Mouse (Mus musculus): ENCODE measurements around the gene Ppih. TPM values are rescaled to one million over a fixed set of nuclear protein-coding genes. Genes with fewer than 3 reads are reported as not detected.

The Ppih gene
- polyA plus RNA-seq, 1 experiment from 2014 or later: 28.4 TPM

DNA sequence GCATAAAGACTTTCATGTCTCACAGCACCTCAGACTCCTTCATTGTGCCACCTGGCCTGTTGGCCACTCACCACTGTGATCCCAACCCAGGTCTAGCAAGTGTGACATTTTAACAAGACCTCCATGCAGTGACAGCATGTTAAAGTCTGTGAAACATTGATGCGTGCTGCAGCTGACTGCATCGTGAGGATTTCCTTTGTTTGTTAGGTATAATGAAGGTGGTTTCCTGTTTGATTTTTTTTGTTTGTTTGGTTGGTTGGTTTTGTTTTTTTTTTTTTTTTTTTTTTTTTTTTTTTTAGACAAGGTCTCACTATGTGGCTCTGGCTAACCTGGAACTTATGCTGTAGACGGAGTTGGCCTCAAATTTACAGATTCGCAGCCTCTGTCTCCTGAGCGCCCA, 57.9 kb downstream of the Ppih start:
- Histone ChIP-seq H3K4me1 (ENCODE audit: insufficient read depth) (no peaks in the 10 kb centered on the region), H3K4me3 (ENCODE audit: low read depth, low read length) (no peak overlapping the region), H3K27ac (ENCODE audit: low read depth) (no peak overlapping the region), H3K4me2 (ENCODE audit: low read depth, low read length) (no peak overlapping the region), H3K9ac (replicated peaks) (no peak overlapping the region), H3K9me3 (ENCODE audit: low read length) (no peaks in the 10 kb centered on the region), H3K36me3 (replicated peaks; ENCODE audit: insufficient read depth, low read length) (no peaks in the 10 kb centered on the region), H3K27me3 (ENCODE audit: insufficient read depth, low read length) (no peaks in the 10 kb centered on the region)
- no peak for DNase-seq
- 84% methylated on average over 5 of the region's 5 CpGs for WGBS (ENCODE audit: insufficient replicate concordance)
- ATAC-seq: no peak
- TF ChIP-seq CTCF (IDR thresholded peaks at IDR 0.05; ENCODE audit: low read depth) (no peak), EP300 (IDR thresholded peaks at IDR 0.05; ENCODE audit: low read depth) (no peak)

GRCm38 (mm10) chr4:119261087-119261713, 59.1 kb downstream of the Ppih start:
- no peaks in the 10 kb centered on the region for H3K36me3 ChIP-seq (replicated peaks; ENCODE audit: insufficient read depth, low read length)
- H3K9ac ChIP-seq (replicated peaks): no peak overlapping the region
- WGBS (ENCODE audit: insufficient replicate concordance): 42% methylated on average over 7 of the region's 7 CpGs
- ATAC-seq (no peak), DNase-seq (no peak)
- H3K4me1 ChIP-seq (ENCODE audit: insufficient read depth): no peaks in the 10 kb centered on the region
- no peak overlapping the region for H3K4me3 ChIP-seq (ENCODE audit: low read depth, low read length)
- no peak overlapping the region for H3K27ac ChIP-seq (ENCODE audit: low read depth)
- TF ChIP-seq CTCF (IDR thresholded peaks at IDR 0.05; ENCODE audit: low read depth): no peak
- TF ChIP-seq EP300 (IDR thresholded peaks at IDR 0.05; ENCODE audit: low read depth): no peak
- H3K4me2 ChIP-seq (ENCODE audit: low read depth, low read length): no peak overlapping the region
- H3K9me3 ChIP-seq (ENCODE audit: low read length): no peaks in the 10 kb centered on the region
- H3K27me3 ChIP-seq (ENCODE audit: insufficient read depth, low read length): no peaks in the 10 kb centered on the region

- 69% methylated on average over 15 of the region's 15 CpGs for WGBS (ENCODE audit: insufficient replicate concordance)
- ATAC-seq: peak; percentile 78
- Histone ChIP-seq H3K9ac (replicated peaks) (no peak overlapping the region), H3K4me3 (ENCODE audit: low read depth, low read length) (no peak overlapping the region), H3K9me3 (ENCODE audit: low read length) (no peaks in the 10 kb centered on the region), H3K4me1 (ENCODE audit: insufficient read depth) (no peaks in the 10 kb centered on the region), H3K27me3 (ENCODE audit: insufficient read depth, low read length) (no peaks in the 10 kb centered on the region), H3K4me2 (ENCODE audit: low read depth, low read length) (no peak overlapping the region), H3K27ac (ENCODE audit: low read depth) (no peak overlapping the region), H3K36me3 (replicated peaks; ENCODE audit: insufficient read depth, low read length) (no peaks in the 10 kb centered on the region)
- TF ChIP-seq EP300 (IDR thresholded peaks at IDR 0.05; ENCODE audit: low read depth): no peak
- peak; percentile 32 for TF ChIP-seq CTCF (IDR thresholded peaks at IDR 0.05; ENCODE audit: low read depth)
- no peak for DNase-seq
These were observed 60.7 kb downstream of the Ppih start for GRCm38 (mm10) chr4:119259344-119260254.

- 70% methylated on average over 6 of the region's 6 CpGs for WGBS (ENCODE audit: insufficient replicate concordance)
- H3K4me3 ChIP-seq (ENCODE audit: low read depth, low read length): no peak overlapping the region
- H3K27me3 ChIP-seq (ENCODE audit: insufficient read depth, low read length): no peaks in the 10 kb centered on the region
- no peak overlapping the region for H3K4me2 ChIP-seq (ENCODE audit: low read depth, low read length)
- DNase-seq: no peak
- no peak for ATAC-seq
- no peak overlapping the region for H3K9ac ChIP-seq (replicated peaks)
- H3K9me3 ChIP-seq (ENCODE audit: low read length): no peaks in the 10 kb centered on the region
- no peak overlapping the region for H3K27ac ChIP-seq (ENCODE audit: low read depth)
- TF ChIP-seq CTCF (IDR thresholded peaks at IDR 0.05; ENCODE audit: low read depth) (no peak), EP300 (IDR thresholded peaks at IDR 0.05; ENCODE audit: low read depth) (no peak)
- H3K4me1 ChIP-seq (ENCODE audit: insufficient read depth): no peaks in the 10 kb centered on the region
- H3K36me3 ChIP-seq (replicated peaks; ENCODE audit: insufficient read depth, low read length): no peaks in the 10 kb centered on the region
These were observed 63.3 kb downstream of the Ppih start for GRCm38 (mm10) chr4:119257083-119257482.

- ATAC-seq (no peak), DNase-seq (no peak)
- Histone ChIP-seq H3K27me3 (ENCODE audit: insufficient read depth, low read length) (no peaks in the 10 kb centered on the region), H3K4me2 (ENCODE audit: low read depth, low read length) (no peak within 1 kb of the TSS), H3K36me3 (replicated peaks; ENCODE audit: insufficient read depth, low read length) (no peaks in the 10 kb centered on the region), H3K27ac (ENCODE audit: low read depth) (no peak within 1 kb of the TSS), H3K9ac (replicated peaks) (no peak within 1 kb of the TSS), H3K4me1 (ENCODE audit: insufficient read depth) (no peaks in the 10 kb centered on the region), H3K9me3 (ENCODE audit: low read length) (no peaks in the 10 kb centered on the region), H3K4me3 (ENCODE audit: low read depth, low read length) (no peak within 1 kb of the TSS)
- WGBS (ENCODE audit: insufficient replicate concordance): 79% methylated on average over 12 of the region's 12 CpGs
- TF ChIP-seq CTCF (IDR thresholded peaks at IDR 0.05; ENCODE audit: low read depth) (no peak), EP300 (IDR thresholded peaks at IDR 0.05; ENCODE audit: low read depth) (no peak)
These were observed 65.0 kb downstream of the Ppih start, which contains the start of gene Cldn19 for GRCm38 (mm10) chr4:119255351-119255750. Gene Cldn19 (plus strand): TSS chr4:119255414.

- DNase-seq: no peak
- H3K4me1 ChIP-seq (ENCODE audit: insufficient read depth): no peaks in the 10 kb centered on the region
These were observed 66.2 kb downstream of the Ppih start for GRCm38 (mm10) chr4:119254012-119254618.

More at GRCm38 (mm10) chr4:119254012-119254618, 66.2 kb downstream of the Ppih start:
- H3K9ac ChIP-seq (replicated peaks): no peak overlapping the region
- H3K36me3 ChIP-seq (replicated peaks; ENCODE audit: insufficient read depth, low read length): no peaks in the 10 kb centered on the region
- no peak overlapping the region for H3K4me3 ChIP-seq (ENCODE audit: low read depth, low read length)
- no peaks in the 10 kb centered on the region for H3K27me3 ChIP-seq (ENCODE audit: insufficient read depth, low read length)
- no peaks in the 10 kb centered on the region for H3K9me3 ChIP-seq (ENCODE audit: low read length)
- H3K4me2 ChIP-seq (ENCODE audit: low read depth, low read length): no peak overlapping the region
- TF ChIP-seq EP300 (IDR thresholded peaks at IDR 0.05; ENCODE audit: low read depth) (no peak), CTCF (IDR thresholded peaks at IDR 0.05; ENCODE audit: low read depth) (no peak)
- no peak for ATAC-seq
- WGBS (ENCODE audit: insufficient replicate concordance): 65% methylated on average over 8 of the region's 9 CpGs
- H3K27ac ChIP-seq (ENCODE audit: low read depth): no peak overlapping the region
